Comparison of ENCODE assay signal across 16 mouse cellular contexts in genomic region chr2:92474920-92475319, GRCm38 (mm10).
"Had no signal": no experiment of that assay in that cellular context is flagged by ENCODE, and none has a peak within 500 bp of the region (broad histone marks: within the 10 kb centered on the region; RNA-seq: fewer than 3 reads in every experiment).

No protein-coding gene starts in this region.

- H3K4me3 ChIP-seq: limb, embryonic 13.5 days; liver, embryonic 15.5 days; midbrain, embryonic 12.5 days; neural tube, embryonic 13.5 days had no signal

- H3K9ac ChIP-seq: limb, embryonic 13.5 days; liver, embryonic 15.5 days; midbrain, embryonic 12.5 days; neural tube, embryonic 13.5 days had no signal

- H3K27me3 ChIP-seq: limb, embryonic 13.5 days; liver, embryonic 15.5 days; midbrain, embryonic 12.5 days; neural tube, embryonic 13.5 days had no signal

- H3K4me1 ChIP-seq: liver, embryonic 15.5 days; midbrain, embryonic 12.5 days had no signal

- H3K9me3 ChIP-seq: limb, embryonic 13.5 days; liver, embryonic 15.5 days; midbrain, embryonic 12.5 days; neural tube, embryonic 13.5 days had no signal

- H3K4me2 ChIP-seq: limb, embryonic 13.5 days; liver, embryonic 11.5 days; liver, embryonic 15.5 days; midbrain, embryonic 12.5 days; neural tube, embryonic 13.5 days had no signal

- H3K36me3 ChIP-seq: limb, embryonic 13.5 days; liver, embryonic 15.5 days; midbrain, embryonic 12.5 days; neural tube, embryonic 13.5 days had no signal

- H3K27ac ChIP-seq: limb, embryonic 13.5 days; liver, embryonic 15.5 days; macrophage; midbrain, embryonic 12.5 days; neural tube, embryonic 13.5 days had no signal

- ATAC-seq: midbrain, embryonic 16.5 days had no signal

- DNase-seq: kidney, adult 9 months; kidney, postnatal 10 days; kidney, postnatal 4 days; left cerebral cortex, postnatal 4 days; lung, adult 2 months; lung, postnatal 10 days; right cerebral cortex, postnatal 14 days; thymus, adult 2 months; thymus, postnatal 36 days had no signal
